Mouse (Mus musculus) heart, adult 8-10 months (tissue): ENCODE results near the gene Acap1. TPM values are rescaled to one million over a fixed set of nuclear protein-coding genes. Genes with fewer than 3 reads are reported as not detected.
"Not testable (repeated sequence)": the region's sequence is repeated elsewhere in the genome, so short reads cannot be mapped to it uniquely, and the experiment has no call there.

Experiments
- DNase-seq: peaks from one replicate; pipeline ENCODE4 v3.0.0; 2022; ENCODE audit warnings: low spot score
- total RNA-seq, 4 experiments: library from RNA; stranded (reverse); gene quantifications; 2 replicates each; pipeline ENCODE4 v1.2.4; 2022

Acap1 gene
- total RNA-seq, 4 experiments from 2014 or later = 0.16 to 1.1 (median 0.83) TPM

GRCm38 (mm10) chr11:69876867-69877266 is 18.5 kb downstream of the Acap1 start:
- peak; percentile 89 for DNase-seq

- peak; percentile 89 for DNase-seq
Measured at GRCm38 (mm10) chr11:69876186-69876585, 19.2 kb downstream of the Acap1 start.

GRCm38 (mm10) chr11:69872451-69872850 is 22.9 kb downstream of the Acap1 start:
- no peak for DNase-seq

GRCm38 (mm10) chr11:69871822-69872221 is 23.5 kb downstream of the Acap1 start:
- DNase-seq = no peak

- DNase-seq = no peak
Measured at GRCm38 (mm10) chr11:69870289-69871069, 24.9 kb downstream of the Acap1 start.

- DNase-seq = no peak
Measured at GRCm38 (mm10) chr11:69867335-69867734, 28.0 kb downstream of the Acap1 start.

- no peak for DNase-seq
Measured at GRCm38 (mm10) chr11:69865561-69865960, 29.8 kb downstream of the Acap1 start.

- DNase-seq = no peak
Measured at GRCm38 (mm10) chr11:69864138-69864860, 31.0 kb downstream of the Acap1 start.

GRCm38 (mm10) chr11:69863729-69864128 is 31.6 kb downstream of the Acap1 start:
- DNase-seq = not testable (repeated sequence)

- no peak for DNase-seq
Measured at GRCm38 (mm10) chr11:69858113-69858998, 37.0 kb downstream of the Acap1 start, which contains the start of gene Tnk1. Gene Tnk1, minus strand, starts transcription at chr11:69858730.

- no peak for DNase-seq
Measured at GRCm38 (mm10) chr11:69855347-69855746, 40.0 kb downstream of the Acap1 start.

- DNase-seq = no peak
Measured at GRCm38 (mm10) chr11:69854680-69855079, 40.7 kb downstream of the Acap1 start.

- DNase-seq = no peak
Measured at GRCm38 (mm10) chr11:69853994-69854393, 41.3 kb downstream of the Acap1 start.

- DNase-seq = no peak
Measured at GRCm38 (mm10) chr11:69850754-69851153, 44.6 kb downstream of the Acap1 start.

- DNase-seq = no peak
Measured at GRCm38 (mm10) chr11:69849884-69850283, 45.5 kb downstream of the Acap1 start.

- peak; percentile 50 for DNase-seq
Measured at GRCm38 (mm10) chr11:69849128-69849527, 46.2 kb downstream of the Acap1 start.

GRCm38 (mm10) chr11:69848021-69848420 is 47.3 kb downstream of the Acap1 start:
- no peak for DNase-seq

- DNase-seq = peak; percentile 32
Measured at GRCm38 (mm10) chr11:69846738-69847688, 48.3 kb downstream of the Acap1 start.

GRCm38 (mm10) chr11:69846198-69846680 is 49.1 kb downstream of the Acap1 start, which contains the start of gene Plscr3:
Gene Plscr3, plus strand, starts transcription at chr11:69846376.
- peak; percentile 91 for DNase-seq

GRCm38 (mm10) chr11:69838714-69839104 is 56.6 kb downstream of the Acap1 start:
- no peak for DNase-seq
